26 mouse cellular contexts compared by ENCODE assay signal in genomic region chr2:71347160-71347559, GRCm38 (mm10).
"Had no signal": no experiment of that assay in that cellular context is flagged by ENCODE, and none has a peak within 500 bp of the region (broad histone marks: within the 10 kb centered on the region; RNA-seq: fewer than 3 reads in every experiment).

No protein-coding gene starts in this region.

- H3K4me1 ChIP-seq: hindbrain, embryonic 10.5 days; hindbrain, embryonic 12.5 days; intestine, embryonic 15.5 days; limb, embryonic 13.5 days; limb, embryonic 15.5 days; liver, embryonic 12.5 days had no signal

- H3K4me2 ChIP-seq: heart, embryonic 11.5 days; hindbrain, embryonic 12.5 days; hindbrain, embryonic 14.5 days; intestine, embryonic 15.5 days; kidney, embryonic 15.5 days; limb, embryonic 13.5 days; limb, embryonic 15.5 days; liver, embryonic 12.5 days had no signal

- H3K27ac ChIP-seq: heart, adult 2 months; hindbrain, embryonic 10.5 days; hindbrain, embryonic 12.5 days; hindbrain, embryonic 14.5 days; intestine, embryonic 15.5 days; kidney, embryonic 15.5 days; limb, embryonic 13.5 days; limb, embryonic 15.5 days; liver, embryonic 12.5 days; liver, embryonic 14.5 days had no signal

- H3K36me3 ChIP-seq: intestine, embryonic 15.5 days had no signal

- H3K9me3 ChIP-seq: intestine, embryonic 15.5 days; limb, embryonic 15.5 days had no signal

- H3K9ac ChIP-seq: hindbrain, embryonic 12.5 days; hindbrain, embryonic 14.5 days; intestine, embryonic 15.5 days; kidney, embryonic 15.5 days; limb, embryonic 13.5 days; limb, embryonic 15.5 days; liver, embryonic 12.5 days; liver, embryonic 14.5 days had no signal

- ATAC-seq: hindbrain, embryonic 16.5 days; inflammation-experienced regulatory T-cells, adult 6 months; intestine, embryonic 15.5 days; intestine, postnatal 0 days; liver, embryonic 12.5 days had no signal

- H3K27me3 ChIP-seq: hindbrain, embryonic 12.5 days; intestine, embryonic 15.5 days; kidney, embryonic 15.5 days; limb, embryonic 13.5 days; limb, embryonic 15.5 days; liver, embryonic 12.5 days had no signal

- H3K4me3 ChIP-seq: heart, adult 2 months; hindbrain, embryonic 10.5 days; hindbrain, embryonic 12.5 days; intestine, embryonic 15.5 days; kidney, embryonic 15.5 days; layer of hippocampus, adult 2 months; limb, embryonic 13.5 days; limb, embryonic 15.5 days; liver, embryonic 12.5 days had no signal

- DNase-seq: gastrocnemius, postnatal 25 days; heart, adult 2 months; heart, postnatal 10 days; heart, postnatal 4 days; kidney, adult 2 months; kidney, adult 9 months; kidney, postnatal 10 days; kidney, postnatal 25 days; kidney, postnatal 4 days; layer of hippocampus, adult 9-11 months; layer of hippocampus, postnatal 36 days; left cerebral cortex, postnatal 4 days had no signal
